9 mouse cellular contexts compared by ENCODE assay signal in genomic region chr3:6865462-6866147, GRCm38 (mm10).
DNase-seq lines count a peak whose midpoint lies in the region; ATAC-seq and TF ChIP-seq lines count a peak whose summit lies in the region.
"Had no signal": no experiment of that assay in that cellular context is flagged by ENCODE, and none has a peak within 500 bp of the region (broad histone marks: within the 10 kb centered on the region; RNA-seq: fewer than 3 reads in every experiment).

No protein-coding gene starts in this region.

- peak; percentile 61; the same call in 1 of the 2 replicates for ATAC-seq in limb, embryonic 13.5 days (ENCODE audit: low FRiP score, low read depth)
- no peak for ATAC-seq in megakaryocyte progenitor cell, adult 5-6 weeks (replicated peaks; ENCODE audit: poor library complexity)

- 61% methylated on average over 3 of the region's 3 CpGs for WGBS in limb, embryonic 13.5 days
- WGBS in limb, embryonic 10.5 days, result 85% methylated on average over 3 of the region's 3 CpGs

- no peak for DNase-seq in limb, embryonic 10.5 days (ENCODE audit: low spot score)
- DNase-seq in cerebellum, adult 9-11 months, result peak; percentile 11
- peak; percentile 67 for DNase-seq in layer of hippocampus, adult 9-11 months
- DNase-seq in right cerebral cortex, adult 18-20 months, result peak; percentile 64
- no peak for DNase-seq in gastrocnemius, adult 2 months
- no peak for DNase-seq in heart, adult 8-10 months (ENCODE audit: low spot score)

- no peaks in the 10 kb centered on the region; the same call in 1 of the 2 replicates for H3K4me1 ChIP-seq in limb, embryonic 13.5 days
- H3K4me1 ChIP-seq in limb, embryonic 10.5 days, result no peaks in the 10 kb centered on the region
- H3K4me1 ChIP-seq: embryonic facial prominence, embryonic 12.5 days had no signal

- H3K9ac ChIP-seq in limb, embryonic 13.5 days, result no peak overlapping the region
- H3K9ac ChIP-seq: embryonic facial prominence, embryonic 12.5 days had no signal

- no peak overlapping the region for H3K4me2 ChIP-seq in limb, embryonic 13.5 days (replicated peaks)
- H3K4me2 ChIP-seq: embryonic facial prominence, embryonic 12.5 days had no signal

- intact Hi-C loops in gastrocnemius, adult 2 months (cut with DNase I), result no loop called here

- no peak for TF ChIP-seq CTCF in gastrocnemius, adult 2 months (IDR thresholded peaks at IDR 0.05)

- H3K27me3 ChIP-seq in limb, embryonic 13.5 days, result no peaks in the 10 kb centered on the region
- no peaks in the 10 kb centered on the region for H3K27me3 ChIP-seq in limb, embryonic 10.5 days (ENCODE audit: low read depth, poor library complexity, severe bottlenecking)
- H3K27me3 ChIP-seq: embryonic facial prominence, embryonic 12.5 days had no signal

- H3K9me3 ChIP-seq in limb, embryonic 13.5 days, result no peaks in the 10 kb centered on the region
- no peaks in the 10 kb centered on the region for H3K9me3 ChIP-seq in limb, embryonic 10.5 days (replicated peaks)

- no peak overlapping the region for H3K27ac ChIP-seq in limb, embryonic 13.5 days
- no peak overlapping the region for H3K27ac ChIP-seq in limb, embryonic 10.5 days
- no peak overlapping the region for H3K27ac ChIP-seq in gastrocnemius, adult 2 months
- H3K27ac ChIP-seq: embryonic facial prominence, embryonic 12.5 days had no signal

- H3K36me3 ChIP-seq in limb, embryonic 13.5 days, result no peaks in the 10 kb centered on the region
- H3K36me3 ChIP-seq in limb, embryonic 10.5 days, result no peaks in the 10 kb centered on the region
- H3K36me3 ChIP-seq: embryonic facial prominence, embryonic 12.5 days had no signal

- H3K4me3 ChIP-seq in limb, embryonic 13.5 days, result no peak overlapping the region
- H3K4me3 ChIP-seq in limb, embryonic 10.5 days, result no peak overlapping the region
- no peak overlapping the region for H3K4me3 ChIP-seq in gastrocnemius, adult 2 months
- H3K4me3 ChIP-seq: embryonic facial prominence, embryonic 12.5 days had no signal

Comparison
In these comparisons a context has a peak if more than half of its experiments do, and no peak if none do; other contexts are left out.
1. DNase-seq: peak in cerebellum, adult 9-11 months (single experiment), layer of hippocampus, adult 9-11 months (single experiment) and right cerebral cortex, adult 18-20 months (single experiment); none in limb, embryonic 10.5 days (single experiment), gastrocnemius, adult 2 months (single experiment) and heart, adult 8-10 months (single experiment).